Mouse (Mus musculus) liver, postnatal 0 days (tissue): Measurements from ENCODE around the gene Cdc42bpa.

Experiments used
- CTCF ChIP-seq: sonication (generic); IDR thresholded peaks from 2 replicates; pipeline ENCODE4 v1.5.1; 2016; ENCODE audit warnings: antibody characterized with exemption, low read depth
- EP300 ChIP-seq: IDR thresholded peaks from 2 replicates; pipeline ENCODE4 v1.6.1; 2016; ENCODE audit warnings: antibody characterized with exemption, low read depth, mild to moderate bottlenecking

DNA sequence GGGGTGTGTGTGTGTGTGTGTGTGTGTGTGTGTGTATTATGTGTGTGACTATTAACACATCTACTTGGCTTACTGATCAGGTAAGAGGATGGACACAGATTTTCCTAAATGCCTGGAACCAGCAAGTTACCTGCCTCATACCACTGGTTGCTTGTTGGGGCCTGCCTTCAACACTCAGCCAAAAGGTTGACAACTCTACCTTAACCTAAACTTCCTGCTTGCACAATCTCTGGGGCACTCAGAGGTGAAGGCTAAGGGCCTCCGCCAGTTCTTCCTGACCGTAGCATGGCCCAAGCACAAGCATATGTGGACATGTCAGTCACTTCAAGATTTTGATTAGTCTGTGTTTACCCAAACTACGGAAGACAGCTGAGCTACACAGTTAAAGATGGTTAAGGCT, 237.7 kb downstream of the Cdc42bpa start:
- TF ChIP-seq CTCF (no peak), EP300 (no peak)
